Mouse (Mus musculus): ENCODE results near the gene Ank3. TPM values are rescaled to one million over a fixed set of nuclear protein-coding genes. Genes with fewer than 3 reads are reported as not detected.

Ank3 gene
- total and polyA plus RNA-seq, 3 experiments, result 3.2 to 6.7 TPM; not detected in 1

- no peak overlapping the region for H3K9ac ChIP-seq (ENCODE audit: control insufficient read depth, low read depth, low read length, poor library complexity, severe bottlenecking)
- no peak for DNase-seq (ENCODE audit: low read depth, low spot score)
- no peaks in the 10 kb centered on the region for H3K4me1 ChIP-seq (ENCODE audit: control insufficient read depth in 1 of 2, insufficient read depth in 2 of 2, low read length in 2 of 2)
- H3K27me3 ChIP-seq (ENCODE audit: control insufficient read depth in 1 of 2, insufficient read depth in 2 of 2, low read length in 2 of 2), result no peaks in the 10 kb centered on the region
- H3K79me2 ChIP-seq (ENCODE audit: control insufficient read depth, insufficient read depth, low read length, poor library complexity), result no peaks in the 10 kb centered on the region
- H3K27ac ChIP-seq (ENCODE audit: control insufficient read depth, low read depth, low read length), result no peak overlapping the region
- no peak overlapping the region for H3K4me3 ChIP-seq (ENCODE audit: control insufficient read depth in 1 of 2, insufficient read depth in 1 of 2, low read depth in 2 of 2, low read length in 2 of 2)
- no peaks in the 10 kb centered on the region for H3K36me3 ChIP-seq (ENCODE audit: control insufficient read depth in 1 of 2, insufficient read depth in 2 of 2, low read length in 2 of 2)
- no peaks in the 10 kb centered on the region for H3K9me3 ChIP-seq (replicated peaks; ENCODE audit: insufficient read depth, low read length)
- TF ChIP-seq USF1 (IDR thresholded peaks at IDR 0.05; ENCODE audit: low read depth, low read length), result no peak
- no peak for TF ChIP-seq TBP (IDR thresholded peaks at IDR 0.05; ENCODE audit: low read depth, low read length)
- no peak for TF ChIP-seq POLR2AphosphoS2 (IDR thresholded peaks at IDR 0.05; ENCODE audit: low read length)
- TF ChIP-seq USF2 (IDR thresholded peaks at IDR 0.05; ENCODE audit: borderline replicate concordance in 1 of 2, insufficient read depth in 1 of 2, low read depth in 1 of 2, low read length in 2 of 2), result no peak
These were observed 25.5 kb downstream of the Ank3 start for GRCm38 (mm10) chr10:69424051-69424450.

GRCm38 (mm10) chr10:69430138-69430537, 31.6 kb downstream of the Ank3 start:
- Histone ChIP-seq H3K79me2 (ENCODE audit: control insufficient read depth, insufficient read depth, low read length, poor library complexity) (no peaks in the 10 kb centered on the region), H3K4me1 (ENCODE audit: control insufficient read depth in 1 of 2, insufficient read depth in 2 of 2, low read length in 2 of 2) (no peaks in the 10 kb centered on the region), H3K27ac (ENCODE audit: control insufficient read depth, low read depth, low read length) (no peak overlapping the region), H3K9ac (ENCODE audit: control insufficient read depth, low read depth, low read length, poor library complexity, severe bottlenecking) (no peak overlapping the region), H3K36me3 (ENCODE audit: control insufficient read depth in 1 of 2, insufficient read depth in 2 of 2, low read length in 2 of 2) (no peaks in the 10 kb centered on the region), H3K9me3 (replicated peaks; ENCODE audit: insufficient read depth, low read length) (no peaks in the 10 kb centered on the region), H3K27me3 (ENCODE audit: control insufficient read depth in 1 of 2, insufficient read depth in 2 of 2, low read length in 2 of 2) (no peaks in the 10 kb centered on the region), H3K4me3 (ENCODE audit: control insufficient read depth in 1 of 2, insufficient read depth in 1 of 2, low read depth in 2 of 2, low read length in 2 of 2) (no peak overlapping the region)
- DNase-seq (ENCODE audit: low read depth, low spot score), result no peak
- no peak for TF ChIP-seq POLR2AphosphoS2 (IDR thresholded peaks at IDR 0.05; ENCODE audit: low read length)
- TF ChIP-seq ZMIZ1 (IDR thresholded peaks at IDR 0.05; ENCODE audit: low read depth, low read length), result no peak
- TF ChIP-seq NRF1 (IDR thresholded peaks at IDR 0.05; ENCODE audit: insufficient read depth, low read depth, low read length, poor library complexity, severe bottlenecking), result no peak
- TF ChIP-seq JUND (IDR thresholded peaks at IDR 0.05; ENCODE audit: low read depth, low read length), result no peak
- no peak for TF ChIP-seq ZNF384 (IDR thresholded peaks at IDR 0.05; ENCODE audit: low read depth, low read length)
- TF ChIP-seq ZC3H11A (IDR thresholded peaks at IDR 0.05; ENCODE audit: low read depth, low read length), result no peak
- no peak for TF ChIP-seq RCOR1 (IDR thresholded peaks at IDR 0.05; ENCODE audit: low read depth, low read length)
- no peak for TF ChIP-seq MYB (IDR thresholded peaks at IDR 0.05; ENCODE audit: low read depth, low read length)
- no peak for TF ChIP-seq MYC (IDR thresholded peaks at IDR 0.05; ENCODE audit: low read depth, low read length)
- no peak for TF ChIP-seq USF2 (IDR thresholded peaks at IDR 0.05; ENCODE audit: borderline replicate concordance in 1 of 2, insufficient read depth in 1 of 2, low read depth in 1 of 2, low read length in 2 of 2)
- no peak for TF ChIP-seq POLR2AphosphoS5 (IDR thresholded peaks at IDR 0.05; ENCODE audit: borderline replicate concordance, low read depth, low read length)
- no peak for TF ChIP-seq UBTF (IDR thresholded peaks at IDR 0.05; ENCODE audit: borderline replicate concordance, insufficient read depth, low read depth, low read length)
- TF ChIP-seq ETS1 (IDR thresholded peaks at IDR 0.05; ENCODE audit: low read depth, low read length), result no peak
- TF ChIP-seq HCFC1 (IDR thresholded peaks at IDR 0.05; ENCODE audit: low read depth, low read length), result no peak
- TF ChIP-seq E2F4 (IDR thresholded peaks at IDR 0.05; ENCODE audit: borderline replicate concordance, low read depth, low read length), result no peak
- no peak for TF ChIP-seq MXI1 (IDR thresholded peaks at IDR 0.05; ENCODE audit: low read depth, low read length)
- TF ChIP-seq SMC3 (IDR thresholded peaks at IDR 0.05; ENCODE audit: low read depth, low read length), result no peak
- no peak for TF ChIP-seq GABPA (IDR thresholded peaks at IDR 0.05; ENCODE audit: low read depth, low read length)

Data from MEL (cell line).